ENCODE assay signal across 8 mouse cellular contexts in genomic region chr12:52503131-52503455, GRCm38 (mm10). TPM values are rescaled to one million over a fixed set of nuclear protein-coding genes. Genes with fewer than 3 reads are reported as not detected.
DNase-seq lines count a peak whose midpoint lies in the region; ATAC-seq lines count a peak whose summit lies in the region.

No protein-coding gene starts in this region.

- no peaks in the 10 kb centered on the region for H3K9me3 ChIP-seq in heart, embryonic 15.5 days (replicated peaks)
- H3K9me3 ChIP-seq in hindbrain, embryonic 15.5 days, result no peaks in the 10 kb centered on the region
- no peaks in the 10 kb centered on the region for H3K9me3 ChIP-seq in midbrain, embryonic 14.5 days (ENCODE audit: control insufficient read depth, low read length)

- DNase-seq in heart, adult 18-20 months, result no peak
- DNase-seq in T-cell, adult 2 months (ENCODE audit: low spot score), result peak; percentile 8
- no peak for DNase-seq in midbrain, embryonic 14.5 days
- no peak for DNase-seq in layer of hippocampus, adult 9-10 months (ENCODE audit: low spot score)
- DNase-seq in cerebellum, adult 8-10 months, result no peak
- DNase-seq in cerebellum, adult 11-12 months, result no peak

- H3K4me3 ChIP-seq in heart, embryonic 15.5 days, result peak overlapping the region; percentile 99
- peak overlapping the region; percentile 99 for H3K4me3 ChIP-seq in hindbrain, embryonic 15.5 days
- peak overlapping the region; percentile 99 for H3K4me3 ChIP-seq in midbrain, embryonic 14.5 days (replicated peaks; ENCODE audit: low read depth, low read length)

- peak overlapping the region; percentile 56 for H3K9ac ChIP-seq in heart, embryonic 15.5 days
- H3K9ac ChIP-seq in hindbrain, embryonic 15.5 days, result peak overlapping the region; percentile 52
- peak overlapping the region; percentile 59 for H3K9ac ChIP-seq in midbrain, embryonic 14.5 days (replicated peaks; ENCODE audit: low read length)

- H3K36me3 ChIP-seq in heart, embryonic 15.5 days, result no peaks in the 10 kb centered on the region
- H3K36me3 ChIP-seq in hindbrain, embryonic 15.5 days, result no peaks in the 10 kb centered on the region
- no peaks in the 10 kb centered on the region for H3K36me3 ChIP-seq in midbrain, embryonic 14.5 days (ENCODE audit: control insufficient read depth, insufficient read depth, low read length)

- peaks cover 9% of the 10 kb centered on the region; the same call in 1 of the 2 replicates for H3K4me1 ChIP-seq in heart, embryonic 15.5 days (replicated peaks)
- H3K4me1 ChIP-seq in hindbrain, embryonic 15.5 days (replicated peaks), result peaks cover 25% of the 10 kb centered on the region
- H3K4me1 ChIP-seq in midbrain, embryonic 14.5 days (ENCODE audit: control insufficient read depth, insufficient read depth, low read length), result peaks cover 19% of the 10 kb centered on the region

- peak overlapping the region; percentile 75 for H3K4me2 ChIP-seq in heart, embryonic 15.5 days
- peak overlapping the region; percentile 74 for H3K4me2 ChIP-seq in hindbrain, embryonic 15.5 days
- H3K4me2 ChIP-seq in midbrain, embryonic 14.5 days (ENCODE audit: low read length), result peak overlapping the region; percentile 77

- WGBS in heart, embryonic 15.5 days, result under 1% methylated on average over 13 of the region's 13 CpGs
- under 1% methylated on average over 13 of the region's 13 CpGs for WGBS in hindbrain, embryonic 15.5 days
- WGBS in midbrain, embryonic 14.5 days, result 0% methylated on average over 13 of the region's 13 CpGs

- no peaks in the 10 kb centered on the region for H3K27me3 ChIP-seq in heart, embryonic 15.5 days
- no peaks in the 10 kb centered on the region for H3K27me3 ChIP-seq in hindbrain, embryonic 15.5 days
- H3K27me3 ChIP-seq in midbrain, embryonic 14.5 days (ENCODE audit: control insufficient read depth, insufficient read depth, low read length), result no peaks in the 10 kb centered on the region

- peak; percentile 32 for ATAC-seq in heart, embryonic 15.5 days (replicated peaks; ENCODE audit: insufficient number of reproducible peaks, insufficient read depth, low FRiP score, low read depth)
- peak; percentile 66 for ATAC-seq in hindbrain, embryonic 15.5 days (ENCODE audit: low FRiP score, low read depth)
- no peak; the same call in 1 of the 2 replicates for ATAC-seq in midbrain, embryonic 14.5 days (ENCODE audit: low FRiP score, low TSS enrichment)

- H3K27ac ChIP-seq in heart, embryonic 15.5 days, result peak overlapping the region; percentile 100
- H3K27ac ChIP-seq in hindbrain, embryonic 15.5 days (replicated peaks), result peak overlapping the region; percentile 100
- H3K27ac ChIP-seq in midbrain, embryonic 14.5 days (replicated peaks; ENCODE audit: low read depth, low read length), result peak overlapping the region; percentile 99

RNA-seq across cellular contexts. Expression of gene Arhgap5, which starts 0.7 kb away (rescaled TPM):
- polyA plus RNA-seq in heart, embryonic 15.5 days (2015; fragmentation: Nextera tagmentation; extraction: Ambion mirVana), result 31.0 and 31.7 TPM in 2 replicates
- 10 to 100 TPM; 71.7 to 77.4 TPM for total RNA-seq in heart, adult 18-20 months (2021)
- 30.9 and 31.1 TPM in 2 replicates for polyA plus RNA-seq in hindbrain, embryonic 15.5 days (2015; fragmentation: Nextera tagmentation; extraction: Ambion mirVana)
- 42.5 and 46.0 TPM in 2 replicates for polyA plus RNA-seq in midbrain, embryonic 14.5 days (2014; fragmentation: Nextera tagmentation; extraction: Ambion mirVana)
